29 mouse cellular contexts compared by ENCODE assay signal in the genomic region with DNA sequence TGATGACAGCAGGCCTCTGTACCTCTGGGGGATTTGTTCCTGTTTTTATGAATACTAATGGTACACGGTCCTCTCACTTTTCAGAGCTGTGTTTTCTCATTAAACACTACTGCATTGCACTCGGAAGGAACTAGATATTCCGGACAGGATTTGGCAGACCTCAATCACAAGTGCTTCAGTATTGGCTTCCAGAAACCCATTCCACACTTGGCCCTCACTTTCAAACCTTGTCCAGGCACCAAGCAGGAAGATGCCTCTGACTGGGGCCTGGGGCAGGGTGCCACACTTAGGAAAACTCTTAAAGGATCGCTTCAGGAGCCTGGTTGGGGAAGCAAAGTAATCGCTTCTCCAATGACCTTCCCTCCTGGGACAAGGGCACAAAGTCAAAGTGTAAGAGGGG. TPM values are rescaled to one million over a fixed set of nuclear protein-coding genes. Genes with fewer than 3 reads are reported as not detected.
DNase-seq lines count a peak whose midpoint lies in the region; TF ChIP-seq lines count a peak whose summit lies in the region.
"Had no signal": no experiment of that assay in that cellular context is flagged by ENCODE, and none has a peak within 500 bp of the region (broad histone marks: within the 10 kb centered on the region; RNA-seq: fewer than 3 reads in every experiment).

No protein-coding gene starts in this region.

- peak; percentile 14 for DNase-seq in adrenal gland, postnatal 10 days
- no peak for DNase-seq in adrenal gland, adult 8-10 months
- peak; percentile 14 for DNase-seq in heart, adult 8-10 months (ENCODE audit: low spot score)
- DNase-seq in heart, postnatal 4 days: no peak
- no peak for DNase-seq in layer of hippocampus, adult 2 months (ENCODE audit: low spot score in 2 of 2)
- DNase-seq in layer of hippocampus, adult 11-12 months (ENCODE audit: low spot score): no peak
- DNase-seq in gastrocnemius, postnatal 4 days (ENCODE audit: low spot score in 2 of 2): no peak
- DNase-seq in thymus, postnatal 14 days: no peak
- DNase-seq: adrenal gland, postnatal 25 days; cerebellum, adult 11-12 months; cerebellum, adult 8-10 months; cerebellum, postnatal 10 days; cerebellum, postnatal 36 days; embryo, embryonic 11 days; gastrocnemius, postnatal 14 days; kidney, adult 11 months; kidney, adult 8-10 months had no signal

- no peak for TF ChIP-seq CTCF in layer of hippocampus, adult 2 months (conservative IDR thresholded peaks at IDR 0.05)

- 0 out of 2 replicates have a peak overlapping the region, but pooled peaks have one; percentile 14 for H3K27ac ChIP-seq in layer of hippocampus, adult 2 months
- H3K27ac ChIP-seq: embryonic facial prominence, embryonic 10.5 days; embryonic facial prominence, embryonic 13.5 days; forebrain, embryonic 10.5 days; forebrain, embryonic 13.5 days; hindbrain, embryonic 10.5 days; hindbrain, embryonic 13.5 days; intestine, embryonic 15.5 days had no signal

- H3K4me3 ChIP-seq in layer of hippocampus, adult 2 months: no peak overlapping the region
- H3K4me3 ChIP-seq: embryonic facial prominence, embryonic 10.5 days; embryonic facial prominence, embryonic 13.5 days; erythroblast, embryonic 14.5 days; forebrain, embryonic 10.5 days; forebrain, embryonic 13.5 days; hindbrain, embryonic 10.5 days; hindbrain, embryonic 13.5 days; intestine, embryonic 15.5 days had no signal

RNA-seq across cellular contexts. Expression of a gene that starts 50.7 kb away (rescaled TPM):
- total RNA-seq in adrenal gland, postnatal 10 days (2021): 10 to 100 TPM; 68.2 to 77.8 TPM
- total RNA-seq in adrenal gland, adult 8-10 months (2022): 100 to 1,000 TPM in 1 of 4 experiments, 10 to 100 TPM in 3; 80.9 to 100 (median 87.2) TPM
- 10 to 100 TPM; 57.6 to 68.6 (median 66.3) TPM for total RNA-seq in heart, adult 8-10 months (2022)
- 10 to 100 TPM; 53.8 to 54.7 TPM for total RNA-seq in heart, postnatal 4 days (2021)
- total RNA-seq in layer of hippocampus, adult 2 months (2021): 10 to 100 TPM; 46.8 to 49.1 TPM
- 10 to 100 TPM; 20.9 to 23.8 TPM for total RNA-seq in gastrocnemius, postnatal 4 days (2021)

RNA-seq across cellular contexts. Expression of a gene that starts 50.8 kb away (rescaled TPM):
- not detected for total RNA-seq in adrenal gland, postnatal 10 days (2021)
- not detected for total RNA-seq in adrenal gland, adult 8-10 months (2022)
- total RNA-seq in heart, adult 8-10 months (2022): not detected
- not detected for total RNA-seq in heart, postnatal 4 days (2021)
- not detected for total RNA-seq in layer of hippocampus, adult 2 months (2021)
- total RNA-seq in gastrocnemius, postnatal 4 days (2021): under 1 TPM in 1 of 2 experiments, not detected in 1; 0.32 TPM
- total RNA-seq: adrenal gland, adult 18-20 months; adrenal gland, postnatal 25 days; ES-E14; gastrocnemius, adult 18-20 months; gastrocnemius, postnatal 14 days; granulocyte monocyte progenitor cell, adult 5-6 weeks had no signal

RNA-seq across cellular contexts. Expression of a gene that starts 50.8 kb away (rescaled TPM):
- 10 to 100 TPM; 17.1 to 18.9 TPM for total RNA-seq in adrenal gland, postnatal 10 days (2021)
- total RNA-seq in adrenal gland, adult 8-10 months (2022): 10 to 100 TPM; 28.5 to 51.7 (median 35.6) TPM
- total RNA-seq in heart, adult 8-10 months (2022): 1 to 10 TPM; 4.4 to 5.8 (median 5.0) TPM
- 1 to 10 TPM; 6.8 to 7.9 TPM for total RNA-seq in heart, postnatal 4 days (2021)
- 10 to 100 TPM; 31.1 to 33.7 TPM for total RNA-seq in layer of hippocampus, adult 2 months (2021)
- total RNA-seq in gastrocnemius, postnatal 4 days (2021): 1 to 10 TPM; 5.2 to 8.8 TPM

Comparison
In these comparisons a context has a peak if more than half of its experiments do, and no peak if none do; other contexts are left out.
1. DNase-seq: peak in adrenal gland, postnatal 10 days (single experiment) and heart, adult 8-10 months (single experiment); none in adrenal gland, adult 8-10 months (single experiment), heart, postnatal 4 days (single experiment), layer of hippocampus, adult 2 months (0 of 2), layer of hippocampus, adult 11-12 months (single experiment), gastrocnemius, postnatal 4 days (0 of 2) and thymus, postnatal 14 days (single experiment).